Mouse (Mus musculus) midbrain, embryonic 14.5 days (tissue): ENCODE results near the gene B9d1. TPM values are rescaled to one million over a fixed set of nuclear protein-coding genes. Genes with fewer than 3 reads are reported as not detected.

ENCODE experiments used
- ATAC-seq: fragments of 200-750 bp; cut with Nextera tagmentation; 2 replicates; pipeline ENCODE4 v1.8.0; 2017; ENCODE audit warnings: moderate number of reproducible peaks, moderate library complexity; ENCODE audit not compliant: low FRiP score, low TSS enrichment
- DNase-seq: peaks from one replicate; pipeline ENCODE4 v3.0.0-alpha.2; 2015
- H3K27ac ChIP-seq: fragments of 300-500 bp; sonication (generic); replicated peaks from 2 replicates; pipeline ENCODE4 v1.5.1; 2014; ENCODE audit warnings: mild to moderate bottlenecking, low read depth, low read length, moderate library complexity
- H3K27me3 ChIP-seq: fragments of 300-500 bp; sonication (generic); 2 replicates; pipeline ENCODE4 v1.6.1; 2014; ENCODE audit warnings: low read length, control low read depth, mixed read lengths; ENCODE audit not compliant: control insufficient read depth, insufficient read depth
- H3K36me3 ChIP-seq: fragments of 300-500 bp; sonication (generic); 2 replicates; pipeline ENCODE4 v1.6.1; 2014; ENCODE audit warnings: low read length, control low read depth; ENCODE audit not compliant: control insufficient read depth, insufficient read depth
- H3K4me1 ChIP-seq: fragments of 300-500 bp; sonication (generic); 2 replicates; pipeline ENCODE4 v1.6.1; 2014; ENCODE audit warnings: mild to moderate bottlenecking, antibody characterized with exemption, low read length, control low read depth; ENCODE audit not compliant: control insufficient read depth, insufficient read depth
- H3K4me2 ChIP-seq: fragments of 300-500 bp; sonication (generic); 2 replicates; pipeline ENCODE4 v1.6.1; 2014; ENCODE audit warnings: mild to moderate bottlenecking, low read length, moderate library complexity
- H3K4me3 ChIP-seq: fragments of 300-500 bp; sonication (generic); replicated peaks from 2 replicates; pipeline ENCODE4 v1.5.1; 2014; ENCODE audit warnings: low read depth, low read length
- H3K9ac ChIP-seq: fragments of 300-500 bp; sonication (generic); replicated peaks from 2 replicates; pipeline ENCODE4 v1.6.1; 2014; ENCODE audit warnings: mild to moderate bottlenecking, low read length, moderate library complexity
- H3K9me3 ChIP-seq: fragments of 300-500 bp; sonication (generic); 2 replicates; pipeline ENCODE4 v1.6.1; 2016; ENCODE audit warnings: low read length, control low read depth, mixed read lengths; ENCODE audit not compliant: control insufficient read depth
- WGBS: fragments of 180-500 bp; shearing (Covaris S2); extraction: QIAGEN DNeasy Blood & Tissue Kit; methylation state at CpG from one replicate; pipeline ENCODE4 v1.1.7; 2014; 5-methylcytosine and 5-hydroxymethylcytosine counted together
- polyA plus RNA-seq: library from polyadenylated mRNA; unstranded; fragments of >200 nt; fragmentation: Nextera tagmentation; extraction: Ambion mirVana; gene quantifications from 2 replicates; pipeline ENCODE4 v1.2.1, GENCODE M21; 2014

The B9d1 gene
- polyA plus RNA-seq, 1 experiment from 2014 or later = 32.0 TPM

GRCm38 (mm10) chr11:61494129-61494997, 10.6 kb upstream of the B9d1 start, which contains the start of gene Mapk7:
Gene Mapk7 (minus strand): TSS chr11:61494406.
- H3K4me1 ChIP-seq = peaks cover 12% of the 10 kb centered on the region
- ATAC-seq (peak; percentile 96), DNase-seq (peak; percentile 100)
- H3K9me3 ChIP-seq = no peaks in the 10 kb centered on the region
- H3K27ac ChIP-seq = peak within 1 kb of the TSS; percentile 92
- H3K36me3 ChIP-seq = peaks cover 26% of the 10 kb centered on the region
- under 1% methylated on average over 62 of the region's 62 CpGs for WGBS
- H3K27me3 ChIP-seq = no peaks in the 10 kb centered on the region
- H3K4me3 ChIP-seq = peak within 1 kb of the TSS; percentile 89
- peak within 1 kb of the TSS; percentile 89 for H3K4me2 ChIP-seq
- H3K9ac ChIP-seq = peak within 1 kb of the TSS; percentile 88

DNA sequence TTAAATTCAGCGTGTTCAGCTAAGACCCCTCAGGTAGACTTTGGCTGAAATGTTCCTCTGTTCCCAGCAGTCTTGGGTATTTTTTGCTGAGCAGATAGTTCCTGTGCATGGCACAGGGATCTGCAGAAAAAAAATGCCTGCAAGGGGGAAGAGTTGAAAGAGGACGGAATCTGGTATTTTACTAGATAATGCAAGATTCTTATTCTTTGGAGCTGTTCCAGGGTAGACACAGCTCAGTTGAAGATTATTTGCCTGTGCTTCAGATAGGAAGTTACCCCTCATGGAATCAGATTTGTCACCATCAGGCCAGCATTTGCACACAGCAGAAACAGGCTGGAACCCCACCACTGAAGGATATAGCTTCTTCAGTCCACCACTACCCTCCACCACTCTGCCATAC, 9.4 kb upstream of the B9d1 start:
- WGBS = 91% methylated on average over 2 of the region's 2 CpGs
- no peak overlapping the region for H3K4me3 ChIP-seq
- peaks cover 15% of the 10 kb centered on the region for H3K36me3 ChIP-seq
- DNase-seq = no peak
- no peaks in the 10 kb centered on the region for H3K9me3 ChIP-seq
- H3K9ac ChIP-seq = no peak overlapping the region
- H3K4me2 ChIP-seq = no peak overlapping the region
- peaks cover 8% of the 10 kb centered on the region for H3K4me1 ChIP-seq
- H3K27me3 ChIP-seq = no peaks in the 10 kb centered on the region
- H3K27ac ChIP-seq = no peak overlapping the region
- ATAC-seq = no peak

GRCm38 (mm10) chr11:61497490-61497889, 7.5 kb upstream of the B9d1 start:
- Histone ChIP-seq H3K27me3 (no peaks in the 10 kb centered on the region), H3K4me1 (peaks cover 8% of the 10 kb centered on the region), H3K9me3 (no peaks in the 10 kb centered on the region), H3K27ac (no peak overlapping the region), H3K9ac (no peak overlapping the region), H3K36me3 (no peaks in the 10 kb centered on the region), H3K4me3 (no peak overlapping the region), H3K4me2 (no peak overlapping the region)
- DNase-seq (no peak), ATAC-seq (no peak)
- WGBS = 68% methylated on average over 1 of the region's 1 CpGs

- no peak for ATAC-seq
- 90% methylated on average over 6 of the region's 6 CpGs for WGBS
Measured at GRCm38 (mm10) chr11:61498736-61499504, 6.0 kb upstream of the B9d1 start.

DNA sequence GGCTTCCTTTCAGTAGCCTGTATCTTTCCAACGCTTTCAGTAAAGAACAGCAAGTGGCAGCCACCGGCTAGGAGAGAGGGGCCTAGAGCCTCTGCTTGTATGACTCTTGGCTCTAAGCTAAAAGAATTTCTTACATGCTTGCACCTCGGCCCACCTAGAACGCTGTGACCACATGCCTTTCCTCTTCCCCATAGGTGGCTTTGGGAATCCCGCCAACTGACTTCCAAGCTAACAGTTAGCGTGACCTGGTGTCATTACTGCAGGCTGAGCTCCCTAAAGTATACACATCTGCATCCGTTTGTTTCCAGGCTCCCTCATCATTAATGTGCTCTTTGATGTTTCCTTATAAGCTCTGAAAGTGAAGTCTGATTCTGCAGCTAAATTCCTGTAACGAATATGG, 1.0 kb upstream of the B9d1 start:
- ATAC-seq = no peak
- H3K36me3 ChIP-seq = no peaks in the 10 kb centered on the region
- peak overlapping the region; percentile 93 for H3K27ac ChIP-seq
- peak overlapping the region; percentile 69; the same call in 1 of the 2 replicates for H3K9ac ChIP-seq
- peaks cover 13% of the 10 kb centered on the region for H3K4me1 ChIP-seq
- peak overlapping the region; percentile 77 for H3K4me2 ChIP-seq
- no peaks in the 10 kb centered on the region for H3K27me3 ChIP-seq
- DNase-seq = peak; percentile 21
- H3K4me3 ChIP-seq = 0 out of 2 replicates have a peak overlapping the region, but pooled peaks have one; percentile 70
- 76% methylated on average over 8 of the region's 8 CpGs for WGBS
- no peaks in the 10 kb centered on the region for H3K9me3 ChIP-seq

More at GRCm38 (mm10) chr11:61498736-61499504, 6.0 kb upstream of the B9d1 start:
- no peak for DNase-seq
- Histone ChIP-seq H3K9me3 (no peaks in the 10 kb centered on the region), H3K36me3 (no peaks in the 10 kb centered on the region), H3K9ac (no peak overlapping the region), H3K27me3 (no peaks in the 10 kb centered on the region), H3K4me2 (no peak overlapping the region), H3K27ac (no peak overlapping the region), H3K4me3 (no peak overlapping the region), H3K4me1 (0 out of 2 replicates have a peak, but pooled peaks cover 2% of the 10 kb centered on the region)

- no peak for ATAC-seq
- Histone ChIP-seq H3K27me3 (no peaks in the 10 kb centered on the region), H3K4me1 (no peaks in the 10 kb centered on the region), H3K4me3 (no peak overlapping the region), H3K9ac (no peak overlapping the region), H3K9me3 (no peaks in the 10 kb centered on the region), H3K4me2 (no peak overlapping the region), H3K27ac (no peak overlapping the region), H3K36me3 (peaks cover 61% of the 10 kb centered on the region)
- WGBS = 38% methylated on average over 3 of the region's 3 CpGs
- DNase-seq = peak; percentile 44
Measured at GRCm38 (mm10) chr11:61514953-61515352, 10.0 kb downstream of the B9d1 start.

- no peaks in the 10 kb centered on the region for H3K9me3 ChIP-seq
- H3K4me1 ChIP-seq = no peaks in the 10 kb centered on the region
- H3K27me3 ChIP-seq = no peaks in the 10 kb centered on the region
- no peak overlapping the region for H3K4me2 ChIP-seq
- no peak overlapping the region for H3K4me3 ChIP-seq
- no peak overlapping the region for H3K27ac ChIP-seq
- H3K9ac ChIP-seq = no peak overlapping the region
- DNase-seq = no peak
- peaks cover 75% of the 10 kb centered on the region for H3K36me3 ChIP-seq
- ATAC-seq = no peak
- 80% methylated on average over 1 of the region's 1 CpGs for WGBS
Measured at GRCm38 (mm10) chr11:61517971-61518370, 13.0 kb downstream of the B9d1 start.

DNA sequence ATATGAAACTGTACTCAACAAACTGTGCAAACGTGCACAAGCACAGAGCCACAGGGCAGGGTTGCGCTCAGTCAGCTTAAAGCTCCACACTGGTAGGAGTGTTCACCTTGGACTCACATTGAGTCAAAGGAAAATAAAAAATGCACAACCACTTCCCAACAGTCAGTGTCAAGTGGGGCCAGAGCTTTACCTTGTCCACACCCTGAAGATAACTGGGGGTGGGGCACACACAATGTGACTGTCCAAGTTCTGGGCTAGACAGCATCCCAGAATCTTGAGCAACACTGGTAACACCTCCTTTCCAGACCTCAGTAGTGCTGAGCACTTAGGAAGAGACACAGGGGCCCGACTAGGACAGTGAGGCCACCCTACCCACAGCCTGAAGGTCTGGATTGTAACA, 13.9 kb downstream of the B9d1 start:
- H3K4me2 ChIP-seq = no peak overlapping the region
- no peaks in the 10 kb centered on the region for H3K4me1 ChIP-seq
- H3K9me3 ChIP-seq = no peaks in the 10 kb centered on the region
- no peak overlapping the region for H3K4me3 ChIP-seq
- H3K9ac ChIP-seq = no peak overlapping the region
- ATAC-seq (no peak), DNase-seq (no peak)
- H3K27ac ChIP-seq = no peak overlapping the region
- peaks cover 70% of the 10 kb centered on the region for H3K36me3 ChIP-seq
- H3K27me3 ChIP-seq = no peaks in the 10 kb centered on the region
- 95% methylated on average over 3 of the region's 3 CpGs for WGBS
